Mouse (Mus musculus) C2C12 (cell line): Measurements from ENCODE around the gene Pear1. TPM values are rescaled to one million over a fixed set of nuclear protein-coding genes. Genes with fewer than 3 reads are reported as not detected.
"Not testable (repeated sequence)": the region's sequence is repeated elsewhere in the genome, so short reads cannot be mapped to it uniquely, and the experiment has no call there.

Experiments used
- H3K27me3 ChIP-seq: one replicate; pipeline ENCODE4 v1.6.1; 2011; ENCODE audit not compliant: control insufficient read depth, insufficient read depth, insufficient read length
- H3K36me3 ChIP-seq: one replicate; pipeline ENCODE4 v1.6.1; 2011; ENCODE audit not compliant: control insufficient read depth, insufficient read depth
- H3K4me3 ChIP-seq: one replicate; pipeline ENCODE4 v1.5.1; 2011; ENCODE audit warnings: mild to moderate bottlenecking, control low read depth; ENCODE audit not compliant: poor library complexity, insufficient read depth, severe bottlenecking
- H3K79me2 ChIP-seq: one replicate; pipeline ENCODE4 v1.6.1; 2011; ENCODE audit not compliant: control insufficient read depth, insufficient read depth
- H3K79me3 ChIP-seq: one replicate; pipeline ENCODE4 v1.6.1; 2011; ENCODE audit warnings: low read depth, control low read depth
- H3ac ChIP-seq: one replicate; pipeline ENCODE3; 2011; ENCODE audit warnings: low read depth; ENCODE audit not compliant: control insufficient read depth, insufficient read length
- CEBPB ChIP-seq: IDR thresholded peaks from one replicate; pipeline ENCODE4 v1.6.1; 2011; ENCODE audit warnings: low read depth, mild to moderate bottlenecking, control low read depth, moderate library complexity
- CTCF ChIP-seq: IDR thresholded peaks from one replicate; pipeline ENCODE4 v1.5.1; 2011; ENCODE audit not compliant: control insufficient read depth, insufficient read depth, insufficient read length
- FOSL1 ChIP-seq: IDR thresholded peaks from one replicate; pipeline ENCODE4 v1.8.0; 2011; ENCODE audit warnings: mild to moderate bottlenecking, low read length; ENCODE audit not compliant: poor library complexity, insufficient read depth, severe bottlenecking
- MAX ChIP-seq: IDR thresholded peaks from one replicate; pipeline ENCODE4 v1.6.1; 2011; ENCODE audit warnings: mild to moderate bottlenecking, control low read depth
- MYOD1 ChIP-seq: IDR thresholded peaks from one replicate; pipeline ENCODE4 v1.6.1; 2011; ENCODE audit warnings: low read depth; ENCODE audit not compliant: control insufficient read depth, insufficient read length
- MYOG ChIP-seq: IDR thresholded peaks from one replicate; pipeline ENCODE4 v1.6.1; 2011; ENCODE audit not compliant: control insufficient read depth, insufficient read length; ENCODE audit errors: extremely low read depth
- USF1 ChIP-seq: IDR thresholded peaks from one replicate; pipeline ENCODE4 v1.6.1; 2011; ENCODE audit warnings: low read depth, mild to moderate bottlenecking, control low read depth, moderate library complexity
- long read RNA-seq, 2 experiments: library from polyadenylated mRNA; unstranded; transcript quantifications; one replicate each; pipeline ENCODE4 v2.0.0; 2019 to 2020
- polyA plus RNA-seq: library from polyadenylated mRNA; unstranded; fragments of >200 nt; fragmentation: generic; extraction: Trizol; gene quantifications from one replicate; pipeline ENCODE4 v1.2.1, GENCODE M21; 2012; ENCODE audit warnings: missing spikeins

The Pear1 gene
- 1.7 TPM for polyA plus RNA-seq
- long read RNA-seq, experiment 1, full-length matches to known transcripts, result 1 of 1 reads
- long read RNA-seq, experiment 1, partial matches to known transcripts, result 0 of 1 reads
- long read RNA-seq, experiment 1, other reads (novel, unspliced or antisense), result 0 of 1 reads
- long read RNA-seq, experiment 2, full-length matches to known transcripts, result 11 of 20 reads
- long read RNA-seq, experiment 2, partial matches to known transcripts, result 4 of 20 reads
- long read RNA-seq, experiment 2, other reads (novel, unspliced or antisense), result 5 of 20 reads

DNA sequence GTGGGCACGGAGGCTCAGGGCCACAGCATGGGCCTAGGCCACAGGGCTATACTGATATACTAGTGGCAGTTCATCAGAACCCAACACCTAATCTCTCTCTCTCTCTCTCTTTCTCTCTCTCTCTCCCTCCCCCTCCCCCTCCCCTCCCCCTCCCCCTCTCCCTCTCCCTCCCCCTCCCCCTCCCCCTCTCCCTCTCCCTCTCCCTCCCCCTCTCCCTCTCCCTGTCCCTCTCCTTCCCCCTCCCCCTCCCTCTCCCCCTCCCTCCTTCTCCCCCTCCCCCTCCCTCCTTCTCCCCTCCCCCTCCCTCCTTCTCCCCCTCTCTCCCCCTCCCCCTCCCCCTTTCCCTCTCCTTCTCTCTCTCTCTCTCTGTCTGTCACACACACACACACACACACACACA, at the start of gene Pear1:
Gene Pear1 (minus strand): TSS at position 101 of the 400 bp plus-strand sequence.
- peaks cover 42% of the 10 kb centered on the region for H3K27me3 ChIP-seq
- H3K4me3 ChIP-seq, H3K79me3 ChIP-seq, H3K79me2 ChIP-seq, H3ac ChIP-seq, H3K36me3 ChIP-seq: not testable (repeated sequence)

DNA sequence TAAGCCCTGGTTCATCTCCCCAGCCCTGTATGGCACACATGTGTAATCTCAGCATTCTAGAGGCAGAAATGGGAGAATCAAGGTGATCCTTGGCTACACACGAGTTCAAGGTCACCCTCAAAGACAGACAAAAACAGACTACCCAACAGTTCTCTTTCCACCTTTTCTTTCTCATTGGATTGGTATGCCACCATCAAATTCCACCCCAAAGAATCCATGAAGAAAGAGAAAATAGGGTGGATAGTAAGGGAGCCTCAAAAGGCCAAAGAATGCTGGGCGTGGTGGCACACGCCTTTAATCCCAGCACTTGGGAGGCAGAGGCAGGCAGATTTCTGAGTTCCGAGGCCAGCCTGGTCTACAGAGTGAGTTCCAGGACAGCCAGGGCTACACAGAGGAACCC, 40.0 kb upstream of the Pear1 start:
- not testable (repeated sequence) for H3ac ChIP-seq, H3K79me3 ChIP-seq, H3K4me3 ChIP-seq, H3K79me2 ChIP-seq, H3K27me3 ChIP-seq
- H3K36me3 ChIP-seq, result peaks cover 82% of the 10 kb centered on the region

DNA sequence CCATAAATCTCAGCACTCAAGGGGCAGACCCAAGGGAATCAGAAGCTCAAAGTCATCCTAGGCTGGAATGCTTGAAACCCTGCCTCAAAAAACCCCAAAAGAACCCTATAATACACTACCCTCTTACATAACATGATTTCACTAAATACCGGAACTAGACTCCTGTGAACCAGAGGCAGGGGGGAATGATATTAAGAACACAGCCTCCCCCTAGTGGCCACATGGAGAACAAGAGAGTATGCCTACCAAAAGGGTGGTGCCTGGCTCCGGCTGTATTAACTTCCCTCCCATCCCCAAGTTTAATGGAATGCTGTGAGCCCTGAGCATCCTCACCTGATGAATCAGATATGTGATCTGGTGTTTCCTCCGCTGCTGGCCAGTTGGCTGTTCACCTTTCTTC, 35.7 kb upstream of the Pear1 start:
- no peak for TF ChIP-seq USF1
- TF ChIP-seq MAX, result no peak
- TF ChIP-seq CTCF, result peak; percentile 45
- H3K36me3 ChIP-seq, result peaks cover 59% of the 10 kb centered on the region

DNA sequence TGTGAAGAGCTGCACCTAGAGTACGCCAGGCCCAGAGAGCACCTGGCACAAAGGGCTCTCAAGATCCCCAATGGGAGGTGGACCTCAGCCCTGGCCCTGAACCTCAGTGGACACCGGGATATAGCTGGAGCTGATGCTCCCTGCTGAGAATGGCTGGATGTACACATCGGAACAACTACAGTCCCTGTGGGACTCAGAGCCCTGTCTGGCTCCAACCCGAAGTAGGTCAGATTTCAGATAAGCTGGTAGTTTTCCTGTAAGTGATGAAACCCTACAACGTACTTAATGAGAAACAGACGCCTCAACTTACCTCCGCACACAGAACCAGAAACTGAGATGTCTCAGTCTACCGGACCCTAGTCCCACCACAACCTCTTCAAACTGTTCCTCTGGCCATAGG, 33.6 kb upstream of the Pear1 start:
- no peak for TF ChIP-seq CTCF
- TF ChIP-seq CEBPB, result no peak
- no peak for TF ChIP-seq MYOD1
- no peak for TF ChIP-seq MYOG
- TF ChIP-seq FOSL1, result no peak
- TF ChIP-seq USF1, result no peak
- no peak for TF ChIP-seq MAX
- Histone ChIP-seq H3ac (no peak overlapping the region), H3K27me3 (no peaks in the 10 kb centered on the region), H3K36me3 (peaks cover 42% of the 10 kb centered on the region), H3K79me3 (no peaks in the 10 kb centered on the region), H3K79me2 (no peaks in the 10 kb centered on the region), H3K4me3 (no peak overlapping the region)

More for the DNA sequence above, 35.7 kb upstream of the Pear1 start:
- Histone ChIP-seq H3K79me3 (no peaks in the 10 kb centered on the region), H3K79me2 (no peaks in the 10 kb centered on the region), H3K4me3 (no peak overlapping the region), H3ac (no peak overlapping the region), H3K27me3 (no peaks in the 10 kb centered on the region)

DNA sequence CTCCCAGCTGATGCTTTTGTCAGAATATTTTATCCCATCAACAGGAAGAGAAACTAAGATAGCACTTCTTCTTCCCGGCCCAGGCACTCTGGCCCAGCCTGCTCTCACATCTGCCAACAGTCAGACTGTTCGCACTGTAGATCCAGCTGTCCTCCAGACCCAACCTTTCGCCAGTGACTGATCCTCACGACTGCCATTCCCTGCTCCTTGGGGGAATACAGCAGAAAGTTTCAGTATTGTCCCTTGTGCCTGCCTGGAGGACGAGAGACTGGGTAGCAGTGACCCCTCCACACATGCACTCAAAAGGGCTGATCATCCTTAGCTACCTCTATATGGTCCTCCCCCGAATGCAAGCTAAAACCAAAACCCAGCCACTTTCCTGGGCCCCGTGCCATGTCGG, 31.8 kb upstream of the Pear1 start:
- Histone ChIP-seq H3K79me3 (no peaks in the 10 kb centered on the region), H3K27me3 (no peaks in the 10 kb centered on the region), H3K36me3 (peaks cover 27% of the 10 kb centered on the region), H3K79me2 (no peaks in the 10 kb centered on the region), H3K4me3 (no peak overlapping the region), H3ac (no peak overlapping the region)
- TF ChIP-seq MAX (no peak), MYOG (no peak), USF1 (no peak), MYOD1 (no peak), CEBPB (no peak)

DNA sequence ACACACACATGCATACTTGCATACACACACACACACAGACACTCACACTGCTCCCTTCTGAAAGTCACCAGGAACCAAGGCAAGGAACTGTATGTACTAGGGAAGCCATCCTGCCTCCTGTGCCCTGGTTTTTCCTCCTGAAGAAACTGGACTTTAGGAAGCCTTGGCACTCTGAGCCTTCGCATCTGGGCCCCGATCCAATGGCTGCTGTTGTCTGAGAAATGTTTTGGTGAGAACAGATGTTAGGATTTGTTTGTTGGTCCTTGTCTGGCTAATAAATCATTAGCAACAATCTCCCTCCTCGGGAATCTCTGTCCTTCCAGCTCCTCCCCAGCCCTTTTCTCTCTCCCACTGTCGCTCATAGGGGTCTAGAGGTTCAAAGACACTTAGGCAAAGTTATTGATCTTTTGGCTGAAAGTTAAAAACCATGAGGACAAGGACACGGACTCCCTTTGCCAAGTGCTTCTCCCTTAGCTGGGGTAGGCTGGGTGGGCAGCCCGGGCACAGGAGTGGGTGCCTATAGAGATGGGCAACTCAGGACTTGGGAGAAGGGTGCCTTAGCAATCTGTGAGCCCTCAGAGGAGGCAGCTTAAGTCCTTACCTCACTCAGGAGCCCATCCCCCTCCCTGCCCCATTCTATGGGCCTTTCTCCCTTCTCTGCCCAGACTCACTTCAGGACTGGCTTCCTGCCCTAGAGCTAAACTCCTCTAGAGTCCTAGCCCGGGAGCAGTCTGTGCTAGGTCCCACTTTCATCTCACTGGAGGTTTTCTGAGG, 30.9 kb upstream of the Pear1 start:
- Histone ChIP-seq H3K36me3 (peaks cover 24% of the 10 kb centered on the region), H3K79me2 (no peaks in the 10 kb centered on the region), H3K27me3 (peaks cover 2% of the 10 kb centered on the region), H3K79me3 (no peaks in the 10 kb centered on the region), H3K4me3 (no peak overlapping the region), H3ac (no peak overlapping the region)
- TF ChIP-seq CEBPB (no peak), MAX (no peak), CTCF (no peak), FOSL1 (no peak), MYOD1 (no peak)
